Comparison of ENCODE assay signal across 14 mouse cellular contexts in genomic region chr4:114533894-114534754, GRCm38 (mm10).
A peak's percentile ranks its signal among the peaks of the same experiment; 100 is the strongest.
DNase-seq lines count a peak whose midpoint lies in the region; ATAC-seq and TF ChIP-seq lines count a peak whose summit lies in the region.
"Had no signal": no experiment of that assay in that cellular context is flagged by ENCODE, and none has a peak within 500 bp of the region (broad histone marks: within the 10 kb centered on the region; RNA-seq: fewer than 3 reads in every experiment).

No protein-coding gene starts in this region.

- peaks cover 4% of the 10 kb centered on the region; the same call in 1 of the 2 replicates for H3K27me3 ChIP-seq in heart, embryonic 11.5 days (ENCODE audit: control insufficient read depth, insufficient read depth, low read length)
- H3K27me3 ChIP-seq in lung, embryonic 14.5 days (ENCODE audit: insufficient read depth, low read length) = no peaks in the 10 kb centered on the region
- no peaks in the 10 kb centered on the region for H3K27me3 ChIP-seq in forebrain, embryonic 12.5 days
- H3K27me3 ChIP-seq: midbrain, embryonic 12.5 days; Patski had no signal

- H3K27ac ChIP-seq in heart, embryonic 11.5 days (ENCODE audit: low read depth, low read length) = no peak overlapping the region
- no peak overlapping the region for H3K27ac ChIP-seq in lung, embryonic 14.5 days (ENCODE audit: low read depth)
- no peak overlapping the region for H3K27ac ChIP-seq in forebrain, embryonic 12.5 days
- H3K27ac ChIP-seq: limb, embryonic 13.5 days; midbrain, embryonic 12.5 days had no signal

- no peak for ATAC-seq in heart, embryonic 11.5 days (replicated peaks; ENCODE audit: insufficient number of reproducible peaks, low FRiP score, low TSS enrichment)
- ATAC-seq in lung, embryonic 14.5 days (ENCODE audit: insufficient read depth) = no peak
- no peak for ATAC-seq in forebrain, embryonic 12.5 days (ENCODE audit: low FRiP score)
- ATAC-seq: forebrain, embryonic 16.5 days; Patski had no signal

- 63% methylated on average over 4 of the region's 4 CpGs for WGBS in heart, embryonic 11.5 days (ENCODE audit: insufficient replicate concordance)
- WGBS in lung, embryonic 14.5 days = 66% methylated on average over 4 of the region's 4 CpGs
- WGBS in forebrain, embryonic 12.5 days = 76% methylated on average over 4 of the region's 4 CpGs

- H3K9ac ChIP-seq in heart, embryonic 11.5 days (ENCODE audit: low read depth, low read length) = no peak overlapping the region
- H3K9ac ChIP-seq in lung, embryonic 14.5 days = no peak overlapping the region
- no peak overlapping the region for H3K9ac ChIP-seq in forebrain, embryonic 12.5 days
- H3K9ac ChIP-seq: limb, embryonic 13.5 days; midbrain, embryonic 12.5 days had no signal

- H3K4me2 ChIP-seq in heart, embryonic 11.5 days = no peak overlapping the region
- H3K4me2 ChIP-seq in lung, embryonic 14.5 days = no peak overlapping the region
- H3K4me2 ChIP-seq in forebrain, embryonic 12.5 days = no peak overlapping the region
- H3K4me2 ChIP-seq: limb, embryonic 13.5 days; midbrain, embryonic 12.5 days had no signal

- peak; percentile 84 to 91 for DNase-seq in heart, adult 18-20 months
- peak; percentile 60 for DNase-seq in adrenal gland, adult 2 months
- DNase-seq in gastrocnemius, postnatal 25 days = peak; percentile 85
- DNase-seq in lung, embryonic 14.5 days = peak; percentile 11
- DNase-seq in MN1 (ENCODE audit: low spot score) = no peak
- DNase-seq in thymus, postnatal 0 days (ENCODE audit: low spot score) = no peak
- DNase-seq: B cell, adult 2 months; embryo, embryonic 11 days had no signal

- no peaks in the 10 kb centered on the region for H3K36me3 ChIP-seq in heart, embryonic 11.5 days (ENCODE audit: control insufficient read depth, insufficient read depth, low read length)
- H3K36me3 ChIP-seq in lung, embryonic 14.5 days (ENCODE audit: insufficient read depth) = no peaks in the 10 kb centered on the region
- H3K36me3 ChIP-seq in forebrain, embryonic 12.5 days (replicated peaks) = no peaks in the 10 kb centered on the region
- H3K36me3 ChIP-seq: limb, embryonic 13.5 days; midbrain, embryonic 12.5 days had no signal

- H3K4me3 ChIP-seq in heart, embryonic 11.5 days (ENCODE audit: low read depth, low read length) = no peak overlapping the region
- no peak overlapping the region for H3K4me3 ChIP-seq in lung, embryonic 14.5 days (ENCODE audit: low read depth, low read length)
- no peak overlapping the region for H3K4me3 ChIP-seq in forebrain, embryonic 12.5 days (replicated peaks)
- H3K4me3 ChIP-seq: limb, embryonic 13.5 days; midbrain, embryonic 12.5 days had no signal

- no peaks in the 10 kb centered on the region for H3K9me3 ChIP-seq in heart, embryonic 11.5 days (replicated peaks; ENCODE audit: control insufficient read depth, low read length)
- no peaks in the 10 kb centered on the region for H3K9me3 ChIP-seq in lung, embryonic 14.5 days (ENCODE audit: low read depth, low read length)
- H3K9me3 ChIP-seq in forebrain, embryonic 12.5 days = no peaks in the 10 kb centered on the region
- H3K9me3 ChIP-seq: limb, embryonic 13.5 days; midbrain, embryonic 12.5 days had no signal

- TF ChIP-seq CTCF in lung, embryonic 14.5 days (IDR thresholded peaks at IDR 0.05; ENCODE audit: low read depth) = no peak

- H3K4me1 ChIP-seq in heart, embryonic 11.5 days (ENCODE audit: control insufficient read depth, insufficient read depth, low read length) = peaks cover 4% of the 10 kb centered on the region; the same call in 1 of the 2 replicates
- 0 out of 2 replicates have a peak, but pooled peaks cover 3% of the 10 kb centered on the region for H3K4me1 ChIP-seq in lung, embryonic 14.5 days (ENCODE audit: insufficient read depth)
- H3K4me1 ChIP-seq in forebrain, embryonic 12.5 days = no peaks in the 10 kb centered on the region
- H3K4me1 ChIP-seq: midbrain, embryonic 12.5 days had no signal

Comparison
In these comparisons a context has a peak if more than half of its experiments do, and no peak if none do; other contexts are left out.
1. DNase-seq: peak in heart, adult 18-20 months (2 of 2), adrenal gland, adult 2 months (single experiment), gastrocnemius, postnatal 25 days (single experiment) and lung, embryonic 14.5 days (single experiment); none in MN1 (single experiment) and thymus, postnatal 0 days (single experiment).